Mouse (Mus musculus) heart, embryonic 13.5 days (tissue): ENCODE measurements at regions not wholly inside any gene's neighbourhood (a gene's known extent, or its start where the extent isn't known, plus 50 kb on each side); places are given as distances from the start of the nearest gene placed in this dataset.

Experiments
- ATAC-seq: fragments of 200-750 bp; cut with Nextera tagmentation; 2 replicates; pipeline ENCODE4 v1.8.0; 2017; ENCODE audit warnings: moderate TSS enrichment; ENCODE audit not compliant: insufficient number of reproducible peaks, low FRiP score, low TSS enrichment; ENCODE audit errors: extremely low read depth
- H3K27ac ChIP-seq: fragments of 300-500 bp; sonication (generic); replicated peaks from 2 replicates; pipeline ENCODE4 v1.5.1; 2015; ENCODE audit warnings: moderate library complexity, mild to moderate bottlenecking, inconsistent platforms
- H3K27me3 ChIP-seq: fragments of 300-500 bp; sonication (generic); replicated peaks from 2 replicates; pipeline ENCODE4 v1.6.1; 2015; ENCODE audit warnings: mild to moderate bottlenecking, inconsistent platforms
- H3K36me3 ChIP-seq: fragments of 300-500 bp; sonication (generic); 2 replicates; pipeline ENCODE4 v1.6.1; 2015; ENCODE audit warnings: mild to moderate bottlenecking, inconsistent platforms
- H3K4me1 ChIP-seq: fragments of 300-500 bp; sonication (generic); 2 replicates; pipeline ENCODE4 v1.6.1; 2015; ENCODE audit warnings: inconsistent platforms
- H3K4me2 ChIP-seq: fragments of 300-500 bp; sonication (generic); 2 replicates; pipeline ENCODE4 v1.6.1; 2015; ENCODE audit warnings: inconsistent platforms, mild to moderate bottlenecking, moderate library complexity
- H3K4me3 ChIP-seq: fragments of 300-500 bp; sonication (generic); 2 replicates; pipeline ENCODE4 v1.5.1; 2015; ENCODE audit warnings: moderate library complexity, mild to moderate bottlenecking, inconsistent platforms
- H3K9ac ChIP-seq: fragments of 300-500 bp; sonication (generic); 2 replicates; pipeline ENCODE4 v1.6.1; 2015; ENCODE audit warnings: inconsistent platforms, mild to moderate bottlenecking, moderate library complexity
- H3K9me3 ChIP-seq: fragments of 300-500 bp; sonication (generic); 2 replicates; pipeline ENCODE4 v1.6.1; 2016; ENCODE audit warnings: inconsistent platforms
- WGBS: fragments of 180-500 bp; shearing (Covaris S2); methylation state at CpG from one replicate; pipeline ENCODE4 v1.1.7; 2015; ENCODE audit warnings: mixed read lengths; 5-methylcytosine and 5-hydroxymethylcytosine counted together

DNA sequence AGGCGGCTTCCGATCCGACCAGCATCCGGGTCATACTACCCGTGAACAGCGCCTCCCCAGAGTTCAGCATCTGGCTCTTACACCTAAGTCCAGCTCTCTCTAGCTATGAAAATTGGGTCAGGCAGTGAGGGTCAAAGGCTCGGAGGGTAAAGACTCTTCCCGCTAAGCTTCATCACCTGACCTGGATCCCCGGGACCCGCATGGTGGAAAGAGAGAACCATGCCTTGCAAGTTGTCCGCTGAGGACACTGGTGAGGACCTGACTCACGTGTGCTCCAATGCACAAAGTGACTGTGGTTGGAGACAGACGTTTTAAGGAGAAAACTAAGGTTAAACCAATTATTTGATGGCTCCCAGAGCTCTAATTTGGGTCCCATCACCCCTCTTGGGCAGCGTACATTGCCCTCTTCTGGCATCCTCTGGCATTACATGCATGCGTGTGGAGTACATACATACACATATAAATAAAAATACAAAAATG is 74.6 kb upstream of the Sall4 start:
- peak overlapping the region; percentile 30 for H3K4me3 ChIP-seq
- WGBS: 2% methylated on average over 15 of the region's 15 CpGs

DNA sequence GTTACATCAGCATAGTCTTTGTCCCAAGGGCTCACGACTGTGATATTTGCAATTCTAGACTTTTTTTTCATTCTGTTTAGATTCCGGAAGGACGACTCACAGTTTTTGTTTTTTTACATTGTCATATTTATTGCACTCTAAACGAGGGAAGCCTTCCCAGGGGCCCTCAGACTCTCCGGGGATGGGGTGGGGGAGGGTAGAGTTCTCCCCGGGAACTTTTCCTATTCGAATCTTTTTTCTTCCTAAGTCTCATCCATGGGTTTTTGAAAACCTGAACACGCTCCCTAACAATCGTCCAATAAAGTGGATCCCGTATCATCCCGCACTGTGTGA is 73.9 kb upstream of the Sall4 start:
- Histone ChIP-seq H3K36me3 (no peaks in the 10 kb centered on the region), H3K4me3 (peak overlapping the region; percentile 30), H3K9me3 (peaks cover 4% of the 10 kb centered on the region; the same call in 1 of the 2 replicates), H3K4me2 (peak overlapping the region; percentile 54), H3K9ac (no peak overlapping the region), H3K27me3 (peaks cover 94% of the 10 kb centered on the region), H3K27ac (no peak overlapping the region), H3K4me1 (peaks cover 19% of the 10 kb centered on the region)
- ATAC-seq: no peak
- WGBS: 1% methylated on average over 11 of the region's 11 CpGs

More for the DNA sequence above, 74.6 kb upstream of the Sall4 start:
- Histone ChIP-seq H3K9ac (no peak overlapping the region), H3K4me2 (peak overlapping the region; percentile 54), H3K27ac (no peak overlapping the region), H3K36me3 (no peaks in the 10 kb centered on the region), H3K27me3 (peaks cover 88% of the 10 kb centered on the region), H3K4me1 (peaks cover 19% of the 10 kb centered on the region), H3K9me3 (peaks cover 4% of the 10 kb centered on the region; the same call in 1 of the 2 replicates)
- no peak for ATAC-seq

DNA sequence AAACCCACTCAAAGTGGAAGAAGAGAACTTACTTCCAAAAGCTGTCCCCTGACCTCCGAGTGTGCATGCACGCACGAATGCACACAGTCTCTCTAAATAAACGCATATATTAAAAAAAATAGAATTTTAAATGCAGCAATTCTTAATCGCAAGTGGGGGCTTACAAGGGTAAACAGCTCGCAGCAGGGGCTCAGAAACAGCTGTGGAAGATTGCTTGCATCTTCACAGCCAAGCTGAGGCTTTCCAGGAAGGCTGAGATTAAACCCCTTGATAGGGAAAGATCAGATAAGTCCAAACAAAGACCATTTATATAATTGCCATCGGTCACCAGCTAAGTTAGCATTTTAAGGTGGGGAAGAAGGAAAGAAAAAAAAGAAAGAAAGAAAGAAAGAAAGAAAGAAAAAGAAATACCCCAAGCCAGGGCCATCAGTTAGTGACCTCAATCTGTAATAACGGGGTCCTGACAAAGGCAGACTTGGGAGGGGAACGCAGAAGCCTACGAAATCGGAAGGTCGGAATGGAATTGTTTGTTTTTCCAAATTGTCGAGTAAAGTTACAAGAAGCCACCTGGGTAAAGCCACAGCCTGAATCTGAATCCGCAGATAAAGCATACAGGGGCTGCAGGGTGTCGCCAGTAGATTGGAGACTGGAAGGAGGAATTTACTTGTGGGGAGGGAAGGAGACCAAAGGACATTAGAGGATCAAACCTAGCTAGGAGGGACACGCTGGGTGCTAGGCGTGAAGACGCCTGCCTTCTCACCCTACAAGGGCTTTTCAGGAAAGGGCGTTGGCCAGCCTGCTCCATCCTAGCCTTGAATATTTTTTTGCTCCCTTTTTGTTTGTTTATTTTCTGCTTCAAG is 73.3 kb upstream of the Sall4 start:
- no peak overlapping the region for H3K27ac ChIP-seq
- 7% methylated on average over 19 of the region's 19 CpGs for WGBS
- H3K9ac ChIP-seq: no peak overlapping the region
- H3K4me1 ChIP-seq: peaks cover 19% of the 10 kb centered on the region
- peaks cover 4% of the 10 kb centered on the region; the same call in 1 of the 2 replicates for H3K9me3 ChIP-seq
- no peak overlapping the region; the same call in 1 of the 2 replicates for H3K4me3 ChIP-seq
- H3K4me2 ChIP-seq: peak overlapping the region; percentile 54
- no peak for ATAC-seq
- H3K27me3 ChIP-seq: peaks cover 93% of the 10 kb centered on the region
- no peaks in the 10 kb centered on the region for H3K36me3 ChIP-seq

DNA sequence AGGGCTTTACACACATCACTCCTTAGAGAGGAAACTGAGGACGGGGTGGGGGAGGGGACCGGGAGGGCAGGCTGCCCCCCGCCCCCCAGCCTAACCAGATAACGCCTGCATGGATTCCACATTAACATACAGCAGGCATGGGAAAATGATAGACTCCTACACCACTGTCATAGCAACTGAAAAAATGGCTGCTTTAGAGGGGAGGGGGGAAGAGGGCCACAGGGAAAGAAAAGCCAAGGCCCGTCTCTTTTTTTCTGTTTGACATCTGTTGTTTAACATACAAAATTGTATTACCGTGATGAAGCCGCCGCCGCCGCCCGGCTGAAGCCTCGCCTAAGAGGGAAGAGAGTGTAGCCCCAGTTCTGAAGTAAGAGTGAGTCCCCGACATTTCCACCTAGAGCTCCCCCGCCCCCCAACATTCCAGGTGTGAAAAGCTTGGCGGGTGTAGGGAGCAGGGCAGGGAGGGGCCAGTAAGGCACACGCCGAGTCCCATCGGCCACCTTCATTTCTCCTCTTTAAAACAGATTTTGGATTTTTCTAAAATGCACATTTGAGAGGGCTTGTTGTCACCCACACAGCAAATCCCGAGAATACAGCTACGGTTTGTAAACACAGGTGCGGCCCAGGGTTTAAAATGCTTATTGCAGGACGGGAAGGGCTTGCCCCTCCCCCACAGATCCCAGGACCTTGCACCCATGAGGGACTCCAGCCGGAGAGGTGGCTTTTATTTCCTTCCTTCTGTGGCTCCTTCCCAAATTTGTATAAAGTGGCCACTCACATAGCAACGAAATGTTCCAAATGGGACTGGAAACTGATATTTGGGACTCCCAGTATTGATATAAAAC is 72.3 kb upstream of the Sall4 start:
- Histone ChIP-seq H3K27ac (no peak overlapping the region), H3K36me3 (no peaks in the 10 kb centered on the region), H3K27me3 (peaks cover 84% of the 10 kb centered on the region), H3K4me3 (peak overlapping the region; percentile 32), H3K9me3 (peaks cover 4% of the 10 kb centered on the region; the same call in 1 of the 2 replicates), H3K4me2 (peak overlapping the region; percentile 58), H3K9ac (no peak overlapping the region), H3K4me1 (peaks cover 19% of the 10 kb centered on the region)
- ATAC-seq: no peak
- WGBS: 2% methylated on average over 24 of the region's 24 CpGs

DNA sequence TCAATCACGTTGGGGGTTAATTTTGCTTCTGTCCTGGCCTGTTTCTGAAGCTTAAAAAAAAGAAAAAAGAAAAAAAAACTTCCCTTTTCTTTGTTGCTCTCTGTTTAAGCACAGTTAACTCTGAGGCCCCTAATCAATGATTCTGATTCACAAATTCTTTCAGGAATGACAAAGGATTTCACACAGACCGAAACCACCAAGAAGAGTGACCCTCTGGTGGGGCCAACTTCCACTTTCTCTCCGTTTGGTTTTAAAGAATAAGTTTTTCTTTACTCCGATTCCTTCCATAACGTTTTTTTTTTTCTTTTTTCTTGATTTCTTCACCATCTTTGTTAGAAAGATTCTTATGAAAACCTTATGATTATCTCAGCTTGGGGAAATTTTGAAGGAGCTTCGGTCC is 71.5 kb upstream of the Sall4 start:
- peaks cover 19% of the 10 kb centered on the region for H3K4me1 ChIP-seq
- 22% methylated on average over 6 of the region's 6 CpGs for WGBS

DNA sequence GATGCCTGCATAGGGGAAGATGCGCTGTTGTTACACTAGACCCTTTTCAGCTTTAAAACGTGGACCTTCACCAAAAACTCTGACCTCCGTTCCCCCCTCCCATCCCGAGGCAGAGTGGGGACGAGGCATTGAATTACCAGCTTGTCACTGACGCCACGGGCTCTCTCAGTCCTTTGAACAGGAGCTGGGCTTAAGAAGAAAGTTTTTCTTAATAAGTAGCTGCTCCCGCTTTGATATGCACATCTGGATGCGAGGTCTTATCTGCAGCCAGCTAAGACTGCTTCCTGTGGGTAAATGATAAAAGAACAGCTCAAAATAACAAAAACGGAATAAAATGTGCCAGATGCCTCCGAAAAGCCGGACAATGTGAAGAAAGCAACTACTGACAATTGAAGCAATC is 70.9 kb upstream of the Sall4 start:
- Histone ChIP-seq H3K27me3 (peaks cover 72% of the 10 kb centered on the region), H3K9me3 (peaks cover 8% of the 10 kb centered on the region; the same call in 1 of the 2 replicates), H3K27ac (no peak overlapping the region), H3K9ac (no peak overlapping the region; the same call in 1 of the 2 replicates), H3K4me2 (peak overlapping the region; percentile 58; the same call in 1 of the 2 replicates), H3K4me3 (no peak overlapping the region), H3K36me3 (no peaks in the 10 kb centered on the region), H3K4me1 (peaks cover 19% of the 10 kb centered on the region)
- ATAC-seq: no peak
- 5% methylated on average over 12 of the region's 12 CpGs for WGBS

More for the DNA sequence above, 71.5 kb upstream of the Sall4 start:
- Histone ChIP-seq H3K4me2 (peak overlapping the region; percentile 58), H3K9ac (no peak overlapping the region), H3K9me3 (peaks cover 8% of the 10 kb centered on the region; the same call in 1 of the 2 replicates), H3K36me3 (no peaks in the 10 kb centered on the region), H3K27ac (no peak overlapping the region), H3K4me3 (peak overlapping the region; percentile 32; the same call in 1 of the 2 replicates), H3K27me3 (peaks cover 77% of the 10 kb centered on the region)
- ATAC-seq: no peak

DNA sequence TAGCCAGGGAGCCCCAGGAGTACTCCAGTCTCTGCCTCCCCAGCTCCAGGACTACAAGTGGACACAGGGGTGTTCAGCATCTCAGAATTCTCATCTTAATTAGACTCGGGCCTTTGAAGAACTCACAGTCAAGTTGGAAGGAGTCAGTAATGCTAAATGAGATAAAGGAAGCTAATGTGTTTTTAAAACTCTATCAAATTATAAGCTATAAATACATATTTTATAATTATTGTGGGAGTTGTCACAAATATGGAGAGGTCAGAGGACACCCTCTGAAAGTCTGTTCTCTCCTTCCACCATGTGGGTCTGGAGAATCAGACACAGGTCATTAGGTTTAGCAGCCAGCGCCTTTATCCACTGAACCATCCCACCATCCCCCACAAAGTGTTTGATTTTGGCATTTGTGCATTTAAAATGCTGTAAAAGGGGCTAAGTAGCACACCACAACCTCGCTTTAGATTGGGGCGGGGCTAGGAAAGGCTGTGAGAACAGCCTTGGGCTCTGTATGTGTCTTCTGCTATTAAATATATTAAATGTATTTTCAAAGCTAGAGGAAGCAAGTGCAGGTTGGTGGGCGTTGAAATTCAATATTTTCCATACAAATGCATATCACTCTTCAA is 70.3 kb upstream of the Sall4 start:
- H3K4me2 ChIP-seq: 0 out of 2 replicates have a peak overlapping the region, but pooled peaks have one; percentile 58
- H3K9me3 ChIP-seq: peaks cover 8% of the 10 kb centered on the region; the same call in 1 of the 2 replicates
- peaks cover 19% of the 10 kb centered on the region for H3K4me1 ChIP-seq
- H3K27ac ChIP-seq: no peak overlapping the region
- H3K27me3 ChIP-seq: peaks cover 67% of the 10 kb centered on the region
- H3K36me3 ChIP-seq: no peaks in the 10 kb centered on the region
- no peak overlapping the region for H3K4me3 ChIP-seq
- WGBS: 50% methylated on average over 5 of the region's 5 CpGs
- ATAC-seq: no peak
- no peak overlapping the region for H3K9ac ChIP-seq

- peaks cover 47% of the 10 kb centered on the region for H3K27me3 ChIP-seq
- no peak for ATAC-seq
- H3K9ac ChIP-seq: no peak overlapping the region
- H3K4me3 ChIP-seq: no peak overlapping the region
- no peak overlapping the region for H3K4me2 ChIP-seq
- peaks cover 8% of the 10 kb centered on the region for H3K4me1 ChIP-seq
- 88% methylated on average over 3 of the region's 3 CpGs for WGBS
- H3K36me3 ChIP-seq: no peaks in the 10 kb centered on the region
- no peak overlapping the region for H3K27ac ChIP-seq
- H3K9me3 ChIP-seq: 0 out of 2 replicates have a peak, but pooled peaks cover 4% of the 10 kb centered on the region
Observed at GRCm38 (mm10) chr2:168834771-168835170, 67.0 kb upstream of the Sall4 start.

DNA sequence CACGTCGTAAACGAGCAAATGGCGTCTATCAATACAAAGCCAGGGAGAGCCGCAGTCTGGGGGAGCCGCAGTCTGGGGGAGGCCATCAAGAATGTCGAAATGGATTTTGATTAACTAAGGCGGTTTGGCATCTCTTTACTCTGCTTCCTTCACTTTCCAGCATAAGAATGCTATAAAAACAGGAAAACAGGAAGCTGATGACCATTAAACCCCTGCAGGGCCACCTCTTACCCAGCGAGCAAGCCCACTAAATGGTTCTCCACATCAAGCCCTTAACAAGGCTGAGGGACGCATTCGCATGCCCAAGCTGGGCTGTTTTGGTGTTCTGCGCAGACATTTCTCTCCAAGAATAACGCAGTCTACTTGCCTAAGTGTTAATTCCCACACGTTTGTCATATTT is 64.0 kb upstream of the Sall4 start:
- H3K4me3 ChIP-seq: no peak overlapping the region
- H3K9ac ChIP-seq: no peak overlapping the region
- no peaks in the 10 kb centered on the region for H3K4me1 ChIP-seq
- ATAC-seq: no peak
- no peak overlapping the region for H3K27ac ChIP-seq
- no peak overlapping the region for H3K4me2 ChIP-seq
- H3K27me3 ChIP-seq: peaks cover 24% of the 10 kb centered on the region
- no peaks in the 10 kb centered on the region for H3K36me3 ChIP-seq
- 43% methylated on average over 14 of the region's 14 CpGs for WGBS
- H3K9me3 ChIP-seq: 0 out of 2 replicates have a peak, but pooled peaks cover 4% of the 10 kb centered on the region

DNA sequence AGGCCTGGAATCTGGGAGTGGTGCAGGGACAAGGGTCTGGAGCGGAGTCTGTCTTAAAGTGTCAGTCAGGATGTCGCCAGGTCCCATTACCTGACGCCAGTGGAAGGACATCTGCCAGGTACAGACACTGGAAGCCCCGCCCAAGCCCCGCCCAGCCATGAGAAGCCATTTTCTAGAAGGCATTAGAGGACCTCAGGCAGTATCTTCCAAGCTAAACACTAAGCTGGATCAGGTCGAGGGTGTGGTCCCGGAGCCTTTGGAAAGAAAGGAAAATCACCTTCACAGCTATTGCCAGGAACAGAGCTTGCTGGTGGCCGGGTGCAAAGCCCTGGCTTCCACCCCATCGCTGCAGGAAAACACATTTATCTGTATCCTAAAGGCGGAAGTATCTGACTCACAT is 52.9 kb upstream of the Sall4 start:
- no peaks in the 10 kb centered on the region for H3K36me3 ChIP-seq
- 61% methylated on average over 10 of the region's 10 CpGs for WGBS
- no peak overlapping the region for H3K9ac ChIP-seq
- H3K4me3 ChIP-seq: no peak overlapping the region
- H3K27me3 ChIP-seq: peaks cover 26% of the 10 kb centered on the region
- no peak for ATAC-seq
- H3K9me3 ChIP-seq: no peaks in the 10 kb centered on the region
- H3K4me2 ChIP-seq: no peak overlapping the region
- H3K27ac ChIP-seq: no peak overlapping the region
- no peaks in the 10 kb centered on the region for H3K4me1 ChIP-seq
